Mouse (Mus musculus) gastrocnemius, adult 18-20 months (tissue): ENCODE data around the gene Msmp. TPM values are rescaled to one million over a fixed set of nuclear protein-coding genes. Genes with fewer than 3 reads are reported as not detected.
A peak's percentile ranks its signal among the peaks of the same experiment; 100 is the strongest.
"Not testable (repeated sequence)": the region's sequence is repeated elsewhere in the genome, so short reads cannot be mapped to it uniquely, and the experiment has no call there.

Experiments
- DNase-seq: peaks from one replicate; pipeline ENCODE4 v3.0.0; 2021; ENCODE audit warnings: low spot score
- total RNA-seq, 2 experiments: library from RNA; stranded (reverse); gene quantifications; 2 replicates each; pipeline ENCODE4 v1.2.3; 2021

Gene Msmp
- total RNA-seq, 2 experiments from 2014 or later: 0.55 TPM; not detected in 1

- DNase-seq: not testable (repeated sequence)
Measured at GRCm38 (mm10) chr4:43596597-43596996, 12.3 kb upstream of the Msmp start.

GRCm38 (mm10) chr4:43593453-43593852 lies 9.2 kb upstream of the Msmp start:
- no peak for DNase-seq

GRCm38 (mm10) chr4:43591961-43592360 lies 7.7 kb upstream of the Msmp start:
- DNase-seq: no peak

- no peak for DNase-seq
Measured at GRCm38 (mm10) chr4:43591543-43591942, 7.2 kb upstream of the Msmp start.

- DNase-seq: no peak
Measured at GRCm38 (mm10) chr4:43587681-43588080, 3.4 kb upstream of the Msmp start.

GRCm38 (mm10) chr4:43586411-43586810 lies 2.1 kb upstream of the Msmp start:
- no peak for DNase-seq

- DNase-seq: no peak
Measured at GRCm38 (mm10) chr4:43585682-43586081, 1.4 kb upstream of the Msmp start.

- DNase-seq: no peak
Measured at GRCm38 (mm10) chr4:43583421-43583820, 873 bp downstream of the Msmp start.

GRCm38 (mm10) chr4:43582241-43582640 lies 2.1 kb downstream of the Msmp start:
- no peak for DNase-seq

GRCm38 (mm10) chr4:43581381-43581780 lies 2.9 kb downstream of the Msmp start:
- DNase-seq: no peak

- no peak for DNase-seq
Measured at GRCm38 (mm10) chr4:43580721-43581120, 3.6 kb downstream of the Msmp start.

- no peak for DNase-seq
Measured at GRCm38 (mm10) chr4:43579731-43580130, 4.6 kb downstream of the Msmp start.

GRCm38 (mm10) chr4:43579256-43579655 lies 5.0 kb downstream of the Msmp start:
- DNase-seq: no peak

- DNase-seq: peak; percentile 86
Measured at GRCm38 (mm10) chr4:43578376-43579204, 5.7 kb downstream of the Msmp start, which contains the start of the genes Rgp1 and Gba2. Gene Rgp1 (plus strand): TSS chr4:43578715. Gene Gba2 (minus strand): TSS chr4:43578873.

GRCm38 (mm10) chr4:43577237-43577881 lies 6.9 kb downstream of the Msmp start:
- no peak for DNase-seq

GRCm38 (mm10) chr4:43575356-43575755 lies 8.9 kb downstream of the Msmp start:
- no peak for DNase-seq

- no peak for DNase-seq
Measured at GRCm38 (mm10) chr4:43573561-43573960, 10.7 kb downstream of the Msmp start.

GRCm38 (mm10) chr4:43571395-43572045 lies 12.8 kb downstream of the Msmp start:
- DNase-seq: no peak

- no peak for DNase-seq
Measured at GRCm38 (mm10) chr4:43567140-43567539, 17.2 kb downstream of the Msmp start.

GRCm38 (mm10) chr4:43564231-43564630 lies 20.1 kb downstream of the Msmp start:
- DNase-seq: no peak

- no peak for DNase-seq
Measured at GRCm38 (mm10) chr4:43563601-43563875, 20.8 kb downstream of the Msmp start.

- no peak for DNase-seq
Measured at GRCm38 (mm10) chr4:43562769-43563600, 21.3 kb downstream of the Msmp start.
